Mouse (Mus musculus): ENCODE data around the gene Slc16a11.

Gene Slc16a11

GRCm38 (mm10) chr11:70223724-70224123 is 11.2 kb downstream of the Slc16a11 start:
- CTCF ChIA-PET, result no interaction called here

- CTCF ChIA-PET, result no interaction called here
Measured at GRCm38 (mm10) chr11:70225798-70226601, 13.4 kb downstream of the Slc16a11 start.

GRCm38 (mm10) chr11:70226602-70226890 is 14.0 kb downstream of the Slc16a11 start:
- CTCF ChIA-PET, result no interaction called here

- CTCF ChIA-PET, result no interaction called here
Measured at GRCm38 (mm10) chr11:70227126-70227525, 14.6 kb downstream of the Slc16a11 start.

GRCm38 (mm10) chr11:70227661-70228245 is 15.2 kb downstream of the Slc16a11 start:
- CTCF ChIA-PET, result no interaction called here

GRCm38 (mm10) chr11:70228828-70229227 is 16.3 kb downstream of the Slc16a11 start:
- CTCF ChIA-PET, result no interaction called here

- CTCF ChIA-PET, result interaction anchor here (0.8 kb wide), 1 partner anchor 16 kb away, joined by 3 read pairs; no protein-coding TSS in a partner anchor
Measured at GRCm38 (mm10) chr11:70229260-70230010, 16.9 kb downstream of the Slc16a11 start, which contains the start of gene Bcl6b. Gene Bcl6b (minus strand): TSS chr11:70229798.

- CTCF ChIA-PET, result interaction anchor here (0.6 to 1.1 kb wide), 5 partner anchors 17 to 875 kb away, joined by 3 to 4 read pairs (median 3); partner anchors contain the start of gene Slc16a11
Measured at GRCm38 (mm10) chr11:70230239-70230727, 17.7 kb downstream of the Slc16a11 start.

GRCm38 (mm10) chr11:70232546-70232945 is 20.0 kb downstream of the Slc16a11 start:
- CTCF ChIA-PET, result no interaction called here

- CTCF ChIA-PET, result interaction anchor here (0.7 kb wide), 1 partner anchor 11 kb away, joined by 3 read pairs; no protein-coding TSS in a partner anchor
Measured at GRCm38 (mm10) chr11:70233016-70233415, 20.5 kb downstream of the Slc16a11 start.

GRCm38 (mm10) chr11:70234037-70234436 is 21.5 kb downstream of the Slc16a11 start:
- CTCF ChIA-PET, result no interaction called here

GRCm38 (mm10) chr11:70234497-70234896 is 21.9 kb downstream of the Slc16a11 start:
- CTCF ChIA-PET, result no interaction called here

GRCm38 (mm10) chr11:70235254-70235900 is 22.8 kb downstream of the Slc16a11 start:
- CTCF ChIA-PET, result interaction anchor here (0.7 kb wide), 1 partner anchor 628 kb away, joined by 6 read pairs; no protein-coding TSS in a partner anchor

- CTCF ChIA-PET, result interaction anchor here (0.7 kb wide), 1 partner anchor 155 kb away, joined by 6 read pairs; no protein-coding TSS in a partner anchor
Measured at GRCm38 (mm10) chr11:70236717-70237116, 24.2 kb downstream of the Slc16a11 start.

GRCm38 (mm10) chr11:70237457-70238167 is 25.1 kb downstream of the Slc16a11 start, which contains the start of gene 0610010K14Rik:
Gene 0610010K14Rik (minus strand): TSS chr11:70237914.
- CTCF ChIA-PET, result interaction anchor here (1.2 kb wide), 1 partner anchor 17 kb away, joined by 3 read pairs; no protein-coding TSS in a partner anchor

GRCm38 (mm10) chr11:70238591-70239440 is 26.3 kb downstream of the Slc16a11 start:
- CTCF ChIA-PET, result interaction anchor here (0.5 to 1.2 kb wide), 2 partner anchors 7 to 18 kb away, joined by 3 read pairs; no protein-coding TSS in a partner anchor

- CTCF ChIA-PET, result interaction anchor here (0.6 kb wide), 1 partner anchor 880 kb away, joined by 3 read pairs; no protein-coding TSS in a partner anchor
Measured at GRCm38 (mm10) chr11:70239541-70240279, 27.2 kb downstream of the Slc16a11 start, which contains the start of the genes Gm21988 and Rnasek. Gene Gm21988 (minus strand): TSS chr11:70239830. Gene Rnasek (minus strand): TSS chr11:70239842.

GRCm38 (mm10) chr11:70242591-70242990 is 30.0 kb downstream of the Slc16a11 start:
- CTCF ChIA-PET, result interaction anchor here (0.7 kb wide), 1 partner anchor 64 kb away, joined by 5 read pairs; no protein-coding TSS in a partner anchor
